Mouse (Mus musculus) adrenal gland, postnatal 0 days (tissue): ENCODE measurements around the gene Olfr835. TPM values are rescaled to one million over a fixed set of nuclear protein-coding genes. Genes with fewer than 3 reads are reported as not detected.

Experiments used
- polyA plus RNA-seq: library from polyadenylated mRNA; unstranded; fragments of >200 nt; fragmentation: Nextera tagmentation; extraction: Ambion mirVana; gene quantifications from 2 replicates; pipeline ENCODE4 v1.2.1, GENCODE M21; 2015

Gene Olfr835
- polyA plus RNA-seq = not detected in 2 replicates

GRCm38 (mm10) chr9:19032435-19032834, at the start of gene Olfr835:
Olfr835 (plus strand) TSS chr9:19032735.

GRCm38 (mm10) chr9:18987690-18988089, 44.8 kb upstream of the Olfr835 start, which contains the start of gene Olfr834:
Olfr834 (plus strand) TSS chr9:18987990.

Other genes with a start within 250 kb of the Olfr835 start
- not detected in 2 replicates for gene Olfr828, start 213.2 kb upstream of the Olfr835 start, polyA plus RNA-seq
- not detected in 2 replicates for gene Olfr829, start 177.8 kb upstream of the Olfr835 start, polyA plus RNA-seq
- gene Olfr830, start 158.0 kb upstream of the Olfr835 start, polyA plus RNA-seq = not detected in 2 replicates
- not detected in 2 replicates for gene Olfr832, start 95.6 kb upstream of the Olfr835 start, polyA plus RNA-seq
- not detected in 2 replicates for gene Olfr834, start 44.7 kb upstream of the Olfr835 start, polyA plus RNA-seq
- gene Olfr836, start 87.6 kb downstream of the Olfr835 start, polyA plus RNA-seq = not detected in 2 replicates
- not detected in 2 replicates for gene Olfr837, start 103.6 kb downstream of the Olfr835 start, polyA plus RNA-seq
- not detected in 2 replicates for gene Olfr839-ps1, start 144.6 kb downstream of the Olfr835 start, polyA plus RNA-seq
- gene Olfr843, start 219.3 kb downstream of the Olfr835 start, polyA plus RNA-seq = not detected in 2 replicates